Mouse (Mus musculus) embryonic facial prominence, embryonic 12.5 days (tissue): ENCODE data around the gene Rnf41. TPM values are rescaled to one million over a fixed set of nuclear protein-coding genes. Genes with fewer than 3 reads are reported as not detected.
A peak's percentile ranks its signal among the peaks of the same experiment; 100 is the strongest.

Source experiments
- ATAC-seq: fragments of 200-750 bp; cut with Nextera tagmentation; 2 replicates; pipeline ENCODE4 v1.8.0; 2017; ENCODE audit not compliant: insufficient number of reproducible peaks, insufficient read depth, low FRiP score, low TSS enrichment
- H3K27ac ChIP-seq: fragments of 300-500 bp; sonication (generic); 2 replicates; pipeline ENCODE4 v1.5.1; 2016; ENCODE audit warnings: mild to moderate bottlenecking
- H3K27me3 ChIP-seq: fragments of 300-500 bp; sonication (generic); 2 replicates; pipeline ENCODE4 v1.6.1; 2016; ENCODE audit warnings: mild to moderate bottlenecking, moderate library complexity
- H3K36me3 ChIP-seq: fragments of 300-500 bp; sonication (generic); 2 replicates; pipeline ENCODE4 v1.6.1; 2016; ENCODE audit warnings: mild to moderate bottlenecking
- H3K4me1 ChIP-seq: fragments of 300-500 bp; sonication (generic); 2 replicates; pipeline ENCODE4 v1.6.1; 2016
- H3K4me2 ChIP-seq: fragments of 300-500 bp; sonication (generic); replicated peaks from 2 replicates; pipeline ENCODE4 v1.6.1; 2016; ENCODE audit warnings: mild to moderate bottlenecking, moderate library complexity
- H3K4me3 ChIP-seq: fragments of 300-500 bp; sonication (generic); 2 replicates; pipeline ENCODE4 v1.5.1; 2016; ENCODE audit warnings: mild to moderate bottlenecking
- H3K9ac ChIP-seq: fragments of 300-500 bp; sonication (generic); 2 replicates; pipeline ENCODE4 v1.6.1; 2016; ENCODE audit warnings: mild to moderate bottlenecking, moderate library complexity
- H3K9me3 ChIP-seq: fragments of 300-500 bp; sonication (generic); 2 replicates; pipeline ENCODE4 v1.6.1; 2016; ENCODE audit warnings: mild to moderate bottlenecking, moderate library complexity
- WGBS: fragments of 180-500 bp; shearing (Covaris S2); methylation state at CpG from one replicate; pipeline ENCODE4 v1.1.7; 2016; 5-methylcytosine and 5-hydroxymethylcytosine counted together
- polyA plus RNA-seq: library from polyadenylated mRNA; unstranded; fragments of >200 nt; fragmentation: Nextera tagmentation; extraction: Ambion mirVana; gene quantifications from 2 replicates; pipeline ENCODE4 v1.2.1, GENCODE M21; 2016

Gene Rnf41
- polyA plus RNA-seq, 1 experiment from 2014 or later, result 44.5 TPM

GRCm38 (mm10) chr10:128409692-128410559, 1.5 kb upstream of the Rnf41 start:
- Histone ChIP-seq H3K9me3 (no peaks in the 10 kb centered on the region), H3K4me1 (peaks cover 29% of the 10 kb centered on the region), H3K36me3 (peaks cover 15% of the 10 kb centered on the region), H3K27me3 (no peaks in the 10 kb centered on the region), H3K27ac (peak overlapping the region; percentile 80), H3K4me2 (peak overlapping the region; percentile 84), H3K4me3 (peak overlapping the region; percentile 93), H3K9ac (peak overlapping the region; percentile 87)
- WGBS, result 6% methylated on average over 36 of the region's 36 CpGs
- ATAC-seq, result peak; percentile 86

- peak overlapping the region; percentile 80 for H3K27ac ChIP-seq
- 23% methylated on average over 4 of the region's 4 CpGs for WGBS
- peaks cover 20% of the 10 kb centered on the region for H3K36me3 ChIP-seq
Observed at GRCm38 (mm10) chr10:128410560-128410845, 954 bp upstream of the Rnf41 start.

GRCm38 (mm10) chr10:128412055-128412381, 561 bp downstream of the Rnf41 start:
- H3K27ac ChIP-seq, result peak overlapping the region; percentile 95
- peak overlapping the region; percentile 93 for H3K4me3 ChIP-seq
- 0% methylated on average over 14 of the region's 14 CpGs for WGBS
- H3K27me3 ChIP-seq, result no peaks in the 10 kb centered on the region
- H3K9me3 ChIP-seq, result no peaks in the 10 kb centered on the region
- peak overlapping the region; percentile 87 for H3K9ac ChIP-seq
- peaks cover 24% of the 10 kb centered on the region for H3K36me3 ChIP-seq
- ATAC-seq, result no peak
- peak overlapping the region; percentile 84 for H3K4me2 ChIP-seq
- H3K4me1 ChIP-seq, result peaks cover 29% of the 10 kb centered on the region

More at GRCm38 (mm10) chr10:128410560-128410845, 954 bp upstream of the Rnf41 start:
- Histone ChIP-seq H3K4me1 (peaks cover 29% of the 10 kb centered on the region), H3K4me2 (peak overlapping the region; percentile 84), H3K9ac (peak overlapping the region; percentile 87; the same call in 1 of the 2 replicates), H3K27me3 (no peaks in the 10 kb centered on the region), H3K4me3 (peak overlapping the region; percentile 93), H3K9me3 (no peaks in the 10 kb centered on the region)
- no peak for ATAC-seq

- ATAC-seq, result no peak
- Histone ChIP-seq H3K9me3 (no peaks in the 10 kb centered on the region), H3K4me2 (peak overlapping the region; percentile 84), H3K27me3 (no peaks in the 10 kb centered on the region), H3K4me1 (peaks cover 29% of the 10 kb centered on the region), H3K27ac (peak overlapping the region; percentile 95), H3K9ac (peak overlapping the region; percentile 87), H3K36me3 (peaks cover 29% of the 10 kb centered on the region), H3K4me3 (peak overlapping the region; percentile 93)
- WGBS, result 64% methylated on average over 1 of the region's 1 CpGs
Observed at GRCm38 (mm10) chr10:128412558-128412957, 1.1 kb downstream of the Rnf41 start.

GRCm38 (mm10) chr10:128413076-128413475, 1.6 kb downstream of the Rnf41 start:
- no peak overlapping the region for H3K27ac ChIP-seq
- H3K4me3 ChIP-seq, result no peak overlapping the region
- H3K27me3 ChIP-seq, result no peaks in the 10 kb centered on the region
- H3K9ac ChIP-seq, result peak overlapping the region; percentile 87; the same call in 1 of the 2 replicates
- peaks cover 35% of the 10 kb centered on the region for H3K36me3 ChIP-seq
- WGBS, result 63% methylated on average over 1 of the region's 1 CpGs
- ATAC-seq, result no peak
- H3K4me2 ChIP-seq, result peak overlapping the region; percentile 84; the same call in 1 of the 2 replicates
- H3K4me1 ChIP-seq, result peaks cover 29% of the 10 kb centered on the region
- H3K9me3 ChIP-seq, result no peaks in the 10 kb centered on the region

GRCm38 (mm10) chr10:128414848-128415247, 3.4 kb downstream of the Rnf41 start:
- no peak overlapping the region for H3K27ac ChIP-seq
- no peaks in the 10 kb centered on the region for H3K9me3 ChIP-seq
- no peak overlapping the region for H3K9ac ChIP-seq
- 91% methylated on average over 5 of the region's 5 CpGs for WGBS
- H3K4me1 ChIP-seq, result peaks cover 23% of the 10 kb centered on the region
- no peak for ATAC-seq
- no peak overlapping the region for H3K4me3 ChIP-seq
- H3K27me3 ChIP-seq, result no peaks in the 10 kb centered on the region
- peaks cover 50% of the 10 kb centered on the region for H3K36me3 ChIP-seq
- H3K4me2 ChIP-seq, result no peak overlapping the region

GRCm38 (mm10) chr10:128422426-128422825, 11.0 kb downstream of the Rnf41 start:
- no peak for ATAC-seq
- H3K4me1 ChIP-seq, result no peaks in the 10 kb centered on the region
- 89% methylated on average over 5 of the region's 5 CpGs for WGBS
- H3K4me3 ChIP-seq, result no peak overlapping the region
- no peak overlapping the region for H3K4me2 ChIP-seq
- no peaks in the 10 kb centered on the region for H3K9me3 ChIP-seq
- no peaks in the 10 kb centered on the region for H3K27me3 ChIP-seq
- H3K9ac ChIP-seq, result no peak overlapping the region
- H3K27ac ChIP-seq, result no peak overlapping the region
- peaks cover 67% of the 10 kb centered on the region for H3K36me3 ChIP-seq

GRCm38 (mm10) chr10:128424604-128425003, 13.1 kb downstream of the Rnf41 start:
- H3K27ac ChIP-seq, result no peak overlapping the region
- no peak for ATAC-seq
- H3K9ac ChIP-seq, result no peak overlapping the region
- H3K9me3 ChIP-seq, result no peaks in the 10 kb centered on the region
- no peak overlapping the region for H3K4me3 ChIP-seq
- H3K4me1 ChIP-seq, result no peaks in the 10 kb centered on the region
- H3K4me2 ChIP-seq, result no peak overlapping the region
- H3K27me3 ChIP-seq, result no peaks in the 10 kb centered on the region
- peaks cover 63% of the 10 kb centered on the region for H3K36me3 ChIP-seq
- WGBS, result 47% methylated on average over 7 of the region's 7 CpGs

GRCm38 (mm10) chr10:128425260-128425659, 13.8 kb downstream of the Rnf41 start:
- H3K4me2 ChIP-seq, result no peak overlapping the region
- no peak for ATAC-seq
- no peaks in the 10 kb centered on the region for H3K4me1 ChIP-seq
- no peak overlapping the region for H3K9ac ChIP-seq
- WGBS, result 86% methylated on average over 3 of the region's 3 CpGs
- H3K36me3 ChIP-seq, result peaks cover 61% of the 10 kb centered on the region
- H3K4me3 ChIP-seq, result no peak overlapping the region
- H3K27ac ChIP-seq, result no peak overlapping the region
- no peaks in the 10 kb centered on the region for H3K9me3 ChIP-seq
- H3K27me3 ChIP-seq, result no peaks in the 10 kb centered on the region

GRCm38 (mm10) chr10:128429052-128429451, 17.6 kb downstream of the Rnf41 start:
- Histone ChIP-seq H3K36me3 (peaks cover 54% of the 10 kb centered on the region), H3K27me3 (no peaks in the 10 kb centered on the region), H3K4me2 (no peak overlapping the region), H3K9me3 (no peaks in the 10 kb centered on the region), H3K4me1 (no peaks in the 10 kb centered on the region), H3K4me3 (no peak overlapping the region), H3K9ac (no peak overlapping the region), H3K27ac (no peak overlapping the region)
- 90% methylated on average over 5 of the region's 5 CpGs for WGBS
- no peak for ATAC-seq

GRCm38 (mm10) chr10:128429454-128429853, 18.0 kb downstream of the Rnf41 start:
- no peak overlapping the region for H3K4me3 ChIP-seq
- no peak overlapping the region for H3K4me2 ChIP-seq
- no peak overlapping the region for H3K27ac ChIP-seq
- H3K36me3 ChIP-seq, result peaks cover 58% of the 10 kb centered on the region
- no peaks in the 10 kb centered on the region for H3K4me1 ChIP-seq
- 74% methylated on average over 4 of the region's 4 CpGs for WGBS
- H3K9me3 ChIP-seq, result no peaks in the 10 kb centered on the region
- no peak for ATAC-seq
- no peaks in the 10 kb centered on the region for H3K27me3 ChIP-seq
- no peak overlapping the region for H3K9ac ChIP-seq

GRCm38 (mm10) chr10:128433417-128433816, 22.0 kb downstream of the Rnf41 start:
- Histone ChIP-seq H3K27me3 (no peaks in the 10 kb centered on the region), H3K27ac (no peak overlapping the region), H3K4me1 (no peaks in the 10 kb centered on the region), H3K9me3 (no peaks in the 10 kb centered on the region), H3K36me3 (peaks cover 84% of the 10 kb centered on the region), H3K4me3 (no peak overlapping the region), H3K4me2 (no peak overlapping the region), H3K9ac (no peak overlapping the region)
- 97% methylated on average over 2 of the region's 2 CpGs for WGBS
- ATAC-seq, result no peak
